Mouse (Mus musculus) kidney, adult 2 months (tissue): ENCODE results near the gene Tepp.

Experiments
- CTCF ChIP-seq: fragments of 200-500 bp; conservative IDR thresholded peaks from 2 replicates; pipeline ENCODE4 v1.5.1; 2011; ENCODE audit warnings: low read depth, mild to moderate bottlenecking, control low read depth, low read length, moderate library complexity, mixed read lengths; ENCODE audit not compliant: insufficient read depth, insufficient read length
- POLR2A ChIP-seq: fragments of 200-500 bp; IDR thresholded peaks from one replicate; pipeline ENCODE4 v1.6.1; 2011; ENCODE audit warnings: low read depth, low read length, control low read depth

DNA sequence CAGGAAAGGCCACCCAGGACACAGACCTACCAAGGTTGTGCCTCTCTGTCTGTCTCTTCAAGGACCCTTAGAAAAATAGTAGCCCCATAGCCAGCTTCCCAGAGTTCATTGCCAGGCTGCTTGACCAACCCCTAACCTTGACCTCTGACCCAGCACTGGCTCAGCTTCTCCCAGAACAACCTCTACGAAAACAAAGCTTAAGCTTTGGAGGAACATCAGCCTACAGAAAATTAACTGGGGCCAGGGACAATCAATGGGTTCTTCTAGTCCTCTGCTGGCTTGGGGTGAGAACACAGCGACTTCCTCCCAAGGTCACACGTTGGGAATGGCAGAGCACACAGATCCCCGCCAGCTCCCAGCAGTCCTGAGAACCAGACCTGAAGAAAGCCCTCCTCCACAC lies 4.8 kb upstream of the Tepp start:
- TF ChIP-seq CTCF (no peak), POLR2A (no peak)
